Mouse (Mus musculus) hindbrain, embryonic 14.5 days (tissue): ENCODE results near the gene Ssc4d. TPM values are rescaled to one million over a fixed set of nuclear protein-coding genes. Genes with fewer than 3 reads are reported as not detected.
A peak's percentile ranks its signal among the peaks of the same experiment; 100 is the strongest.

ENCODE experiments used
- ATAC-seq: fragments of 200-750 bp; cut with Nextera tagmentation; 2 replicates; pipeline ENCODE4 v1.8.0; 2017; ENCODE audit warnings: moderate number of reproducible peaks, mild to moderate bottlenecking, moderate TSS enrichment, moderate library complexity; ENCODE audit not compliant: low FRiP score
- DNase-seq: peaks from one replicate; pipeline ENCODE4 v3.0.0-alpha.2; 2015; ENCODE audit warnings: low spot score
- H3K27ac ChIP-seq: fragments of 300-500 bp; sonication (generic); 2 replicates; pipeline ENCODE4 v1.5.1; 2014; ENCODE audit warnings: mild to moderate bottlenecking, moderate library complexity
- H3K27me3 ChIP-seq: fragments of 300-500 bp; sonication (generic); 2 replicates; pipeline ENCODE4 v1.6.1; 2014; ENCODE audit warnings: mild to moderate bottlenecking, low read length, mixed read lengths; ENCODE audit not compliant: control insufficient read depth, insufficient read depth
- H3K36me3 ChIP-seq: fragments of 300-500 bp; sonication (generic); replicated peaks from 2 replicates; pipeline ENCODE4 v1.6.1; 2014; ENCODE audit not compliant: control insufficient read depth, insufficient read depth
- H3K4me1 ChIP-seq: fragments of 300-500 bp; sonication (generic); replicated peaks from 2 replicates; pipeline ENCODE4 v1.6.1; 2014; ENCODE audit warnings: antibody characterized with exemption, low read length, mixed read lengths; ENCODE audit not compliant: control insufficient read depth, insufficient read depth
- H3K4me2 ChIP-seq: fragments of 300-500 bp; sonication (generic); replicated peaks from 2 replicates; pipeline ENCODE4 v1.6.1; 2014; ENCODE audit warnings: mild to moderate bottlenecking, moderate library complexity
- H3K4me3 ChIP-seq: fragments of 300-500 bp; sonication (generic); replicated peaks from 2 replicates; pipeline ENCODE4 v1.5.1; 2014; ENCODE audit warnings: mild to moderate bottlenecking, low read length
- H3K9ac ChIP-seq: fragments of 300-500 bp; sonication (generic); 2 replicates; pipeline ENCODE4 v1.6.1; 2014
- H3K9me3 ChIP-seq: fragments of 300-500 bp; sonication (generic); 2 replicates; pipeline ENCODE4 v1.6.1; 2016; ENCODE audit warnings: low read length; ENCODE audit not compliant: control insufficient read depth
- WGBS: fragments of 180-500 bp; shearing (Covaris S2); extraction: QIAGEN DNeasy Blood & Tissue Kit; methylation state at CpG from one replicate; pipeline ENCODE4 v1.1.7; 2014; 5-methylcytosine and 5-hydroxymethylcytosine counted together
- polyA plus RNA-seq: library from polyadenylated mRNA; unstranded; fragments of >200 nt; fragmentation: Nextera tagmentation; extraction: Ambion mirVana; gene quantifications from 2 replicates; pipeline ENCODE4 v1.2.1, GENCODE M21; 2014

Ssc4d gene
- polyA plus RNA-seq, 1 experiment from 2014 or later, result 1.5 TPM

DNA sequence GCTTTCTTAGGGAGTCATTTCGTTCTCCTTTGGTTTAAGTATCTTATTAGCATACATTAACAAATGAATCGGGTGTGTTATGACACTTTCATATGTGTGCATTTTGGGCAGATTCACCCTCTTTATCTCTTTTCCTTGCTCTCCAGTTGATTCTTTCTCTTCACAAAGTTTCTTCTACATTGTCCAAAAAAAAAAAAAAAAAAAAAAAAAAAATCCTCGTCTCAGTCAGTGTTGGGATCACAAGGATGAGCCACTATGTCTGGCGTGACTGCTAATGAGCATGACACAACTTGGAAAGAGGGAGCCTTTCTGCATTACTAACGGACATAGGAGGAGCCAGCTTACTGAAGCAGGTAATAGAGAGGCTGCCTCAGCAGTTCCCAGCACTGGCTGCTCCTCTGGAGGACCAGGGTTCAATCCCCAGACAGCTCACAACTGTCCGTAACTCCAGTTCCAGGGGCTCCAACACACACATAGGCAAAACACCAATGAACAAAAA lies 10.3 kb upstream of the Ssc4d start:
- Histone ChIP-seq H3K27ac (no peak overlapping the region), H3K36me3 (no peaks in the 10 kb centered on the region), H3K9ac (no peak overlapping the region), H3K4me1 (no peaks in the 10 kb centered on the region), H3K4me2 (no peak overlapping the region), H3K4me3 (no peak overlapping the region), H3K27me3 (no peaks in the 10 kb centered on the region), H3K9me3 (no peaks in the 10 kb centered on the region)
- ATAC-seq, result no peak
- 58% methylated on average over 6 of the region's 6 CpGs for WGBS
- DNase-seq, result no peak

DNA sequence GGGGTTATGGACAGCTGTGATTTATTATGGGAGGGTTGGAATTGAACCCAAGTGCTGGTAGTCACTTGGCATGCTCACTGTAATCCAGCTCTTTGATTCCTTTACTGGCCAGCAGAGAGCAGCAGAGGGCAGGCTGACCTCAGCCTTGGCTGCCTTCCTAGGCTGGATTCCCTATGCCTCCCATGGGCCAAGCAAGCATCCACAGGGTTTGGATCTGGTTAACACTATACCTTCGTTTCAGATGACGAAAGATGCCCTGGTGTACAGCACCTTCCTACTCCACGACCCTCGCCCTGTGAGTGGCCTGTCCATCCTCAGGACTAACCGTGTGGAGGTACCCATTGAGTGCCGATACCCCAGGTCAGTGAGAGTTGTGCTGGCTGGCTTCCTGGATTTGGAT lies 8.1 kb upstream of the Ssc4d start:
- Histone ChIP-seq H3K9me3 (no peaks in the 10 kb centered on the region), H3K27me3 (no peaks in the 10 kb centered on the region), H3K9ac (no peak overlapping the region), H3K27ac (no peak overlapping the region), H3K36me3 (no peaks in the 10 kb centered on the region), H3K4me1 (no peaks in the 10 kb centered on the region), H3K4me2 (no peak overlapping the region), H3K4me3 (no peak overlapping the region)
- ATAC-seq, result peak; percentile 40; the same call in 1 of the 2 replicates
- DNase-seq, result peak; percentile 73
- 42% methylated on average over 6 of the region's 6 CpGs for WGBS

DNA sequence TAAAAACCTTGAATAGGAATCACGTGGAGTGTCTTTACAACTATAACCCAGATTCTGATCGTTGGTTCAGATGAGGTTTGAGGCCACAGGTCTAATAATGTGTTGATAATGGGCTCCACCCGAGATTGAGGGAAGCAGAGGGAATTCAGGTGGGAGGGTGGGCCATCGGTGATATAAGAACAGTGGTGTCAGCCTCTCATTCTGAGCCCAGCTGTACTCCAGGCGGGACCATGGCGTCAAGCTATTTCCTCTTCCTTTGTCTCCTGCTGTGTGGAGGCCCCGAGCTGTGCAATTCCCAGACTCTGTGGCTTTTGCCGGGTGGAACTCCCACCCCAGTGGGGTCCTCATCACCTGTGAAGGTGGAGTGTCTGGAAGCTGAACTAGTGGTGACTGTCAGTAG lies 5.6 kb upstream of the Ssc4d start, which contains the start of gene Zp3:
Zp3 (plus strand) TSS at position 196 of the 400 bp plus-strand sequence.
- WGBS, result 73% methylated on average over 8 of the region's 8 CpGs

DNA sequence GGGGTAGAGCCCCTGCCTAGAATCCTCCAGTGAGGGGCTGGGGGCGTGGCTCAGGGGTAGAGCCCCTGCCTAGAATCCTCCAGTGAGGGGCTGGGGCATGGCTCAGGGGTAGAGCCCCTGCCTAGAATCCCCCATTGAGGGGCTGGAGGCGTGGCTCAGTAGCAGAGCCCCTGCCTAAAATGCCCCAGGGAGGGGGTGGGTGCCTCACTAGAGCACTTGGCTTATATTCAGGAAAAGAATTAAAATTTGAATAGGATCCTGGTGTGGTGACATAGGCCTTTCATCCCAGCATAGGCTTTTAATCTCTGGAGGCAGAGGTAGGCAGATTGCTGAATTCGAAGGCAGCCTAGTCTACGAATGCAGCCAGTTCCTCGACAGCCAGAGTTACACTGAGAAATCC lies 5.0 kb upstream of the Ssc4d start:
- no peaks in the 10 kb centered on the region for H3K27me3 ChIP-seq
- no peak for DNase-seq
- H3K36me3 ChIP-seq, result no peaks in the 10 kb centered on the region
- H3K27ac ChIP-seq, result no peak overlapping the region
- H3K4me3 ChIP-seq, result no peak overlapping the region
- no peaks in the 10 kb centered on the region for H3K4me1 ChIP-seq
- H3K9me3 ChIP-seq, result no peaks in the 10 kb centered on the region
- no peak overlapping the region for H3K4me2 ChIP-seq
- ATAC-seq, result no peak
- H3K9ac ChIP-seq, result no peak overlapping the region
- WGBS, result 78% methylated on average over 5 of the region's 5 CpGs

More for the DNA sequence above, 5.6 kb upstream of the Ssc4d start, which contains the start of gene Zp3:
- no peaks in the 10 kb centered on the region for H3K36me3 ChIP-seq
- no peak within 1 kb of the TSS for H3K9ac ChIP-seq
- no peak for ATAC-seq
- H3K4me1 ChIP-seq, result no peaks in the 10 kb centered on the region
- DNase-seq, result no peak
- H3K9me3 ChIP-seq, result no peaks in the 10 kb centered on the region
- no peak within 1 kb of the TSS for H3K27ac ChIP-seq
- no peak within 1 kb of the TSS for H3K4me2 ChIP-seq
- H3K27me3 ChIP-seq, result no peaks in the 10 kb centered on the region
- H3K4me3 ChIP-seq, result no peak within 1 kb of the TSS

DNA sequence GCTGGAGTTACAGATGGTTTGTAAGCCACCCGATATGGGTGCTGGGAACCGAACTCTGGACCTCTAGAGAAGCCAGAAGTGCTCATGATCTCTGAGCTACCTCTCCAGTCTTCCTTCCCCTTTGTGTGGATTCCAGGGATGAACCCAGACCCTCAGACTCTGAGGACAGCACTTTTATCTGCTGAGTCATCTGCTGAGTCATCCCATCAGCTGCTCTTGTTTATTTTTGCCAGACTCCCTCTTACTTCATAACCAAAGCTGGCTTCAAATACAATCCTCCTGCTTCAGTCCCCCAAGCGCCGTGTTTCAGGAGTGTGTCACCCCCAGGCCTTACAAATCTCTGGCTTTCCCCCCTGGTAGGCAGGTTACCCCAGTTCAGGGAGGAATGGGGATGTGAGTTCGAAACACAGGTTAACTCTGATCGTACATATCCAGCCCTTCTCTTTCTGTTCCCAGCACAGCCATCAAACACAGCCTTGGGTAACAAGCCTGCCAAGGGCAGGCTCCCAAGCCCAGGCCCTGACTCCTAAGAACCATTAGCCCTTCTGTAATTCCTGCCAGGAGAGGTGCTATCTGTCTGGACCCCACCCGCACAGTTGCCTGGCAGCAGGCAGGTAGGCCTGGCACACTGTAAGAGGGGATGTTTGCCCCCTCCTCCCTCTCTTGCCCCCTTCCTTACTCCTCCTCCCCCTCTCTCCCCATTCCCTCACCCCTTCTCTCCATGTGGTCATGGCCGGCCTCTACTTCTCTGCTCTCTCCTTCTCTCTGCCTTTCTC lies 1.8 kb upstream of the Ssc4d start:
- no peak for DNase-seq
- no peaks in the 10 kb centered on the region for H3K9me3 ChIP-seq
- no peaks in the 10 kb centered on the region for H3K4me1 ChIP-seq
- no peak overlapping the region for H3K27ac ChIP-seq
- WGBS, result 97% methylated on average over 8 of the region's 8 CpGs
- no peaks in the 10 kb centered on the region for H3K36me3 ChIP-seq
- no peak overlapping the region for H3K4me3 ChIP-seq
- no peak overlapping the region for H3K9ac ChIP-seq
- no peak overlapping the region for H3K4me2 ChIP-seq
- no peaks in the 10 kb centered on the region for H3K27me3 ChIP-seq
- no peak for ATAC-seq

DNA sequence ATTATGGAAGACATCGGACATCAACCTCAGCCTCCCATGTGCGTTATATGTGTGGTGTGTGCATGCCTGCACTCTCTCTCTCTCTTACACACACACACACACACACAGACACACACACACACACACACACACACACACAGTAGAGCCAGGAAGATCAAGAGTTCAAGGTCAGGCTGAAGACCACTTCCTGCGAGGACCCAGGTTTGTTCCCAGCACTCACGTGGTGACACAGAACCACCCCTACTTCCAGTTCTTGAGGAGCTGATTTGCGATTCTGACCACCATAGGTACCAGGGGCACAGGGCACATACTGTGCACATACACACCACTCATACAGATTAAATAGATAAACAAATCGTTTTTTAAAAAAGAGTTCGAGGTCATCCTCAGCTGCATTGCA lies 2.5 kb downstream of the Ssc4d start:
- 89% methylated on average over 7 of the region's 7 CpGs for WGBS
- Histone ChIP-seq H3K4me1 (no peaks in the 10 kb centered on the region), H3K9me3 (no peaks in the 10 kb centered on the region), H3K27me3 (no peaks in the 10 kb centered on the region), H3K27ac (no peak overlapping the region), H3K36me3 (no peaks in the 10 kb centered on the region), H3K4me3 (no peak overlapping the region), H3K4me2 (no peak overlapping the region), H3K9ac (no peak overlapping the region)
- DNase-seq (no peak), ATAC-seq (no peak)

DNA sequence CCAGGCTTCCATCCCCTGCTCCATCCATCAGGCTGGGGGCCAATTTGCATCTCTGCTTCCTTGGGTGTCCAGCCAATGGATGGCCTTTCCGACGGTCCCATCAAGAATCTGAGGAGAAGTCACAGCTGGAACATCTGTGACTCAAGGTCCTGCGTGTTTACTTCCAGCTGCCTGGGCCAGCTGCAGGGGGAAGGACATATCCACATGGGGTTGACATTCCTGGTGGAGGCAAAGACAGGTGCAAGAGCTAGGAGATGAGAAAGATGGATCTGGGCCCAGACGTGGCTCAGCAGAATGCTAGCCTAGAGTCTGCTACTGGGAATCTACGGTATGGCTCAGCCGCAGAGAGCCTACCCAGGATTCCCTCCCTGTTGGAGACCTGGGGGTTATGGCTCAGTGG lies 4.1 kb downstream of the Ssc4d start:
- Histone ChIP-seq H3K9ac (no peak overlapping the region), H3K36me3 (no peaks in the 10 kb centered on the region), H3K4me2 (no peak overlapping the region), H3K9me3 (no peaks in the 10 kb centered on the region), H3K4me1 (no peaks in the 10 kb centered on the region; the same call in 1 of the 2 replicates), H3K27ac (no peak overlapping the region), H3K27me3 (no peaks in the 10 kb centered on the region), H3K4me3 (no peak overlapping the region)
- DNase-seq (no peak), ATAC-seq (no peak)
- WGBS, result 82% methylated on average over 6 of the region's 6 CpGs

DNA sequence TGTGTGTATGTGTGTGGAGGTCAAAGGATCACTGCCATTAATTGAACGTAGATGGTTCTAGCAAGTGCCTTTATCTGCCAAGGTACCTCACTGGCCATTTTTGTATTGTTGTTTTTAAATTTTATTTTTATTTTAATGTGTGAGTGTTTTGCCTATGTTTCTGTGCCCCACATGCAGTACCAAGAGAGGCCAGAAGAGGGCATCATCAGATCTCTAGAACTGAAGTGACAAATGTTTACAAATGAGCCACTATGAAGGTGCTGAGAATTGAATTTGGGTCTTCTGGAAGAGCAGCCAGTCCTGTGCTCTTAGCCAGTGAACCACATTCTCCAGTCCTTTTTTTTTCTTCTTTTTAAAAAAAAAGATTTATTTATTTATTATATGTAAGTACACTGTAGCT lies 5.5 kb downstream of the Ssc4d start:
- Histone ChIP-seq H3K27ac (no peak overlapping the region), H3K36me3 (no peaks in the 10 kb centered on the region), H3K4me1 (no peaks in the 10 kb centered on the region; the same call in 1 of the 2 replicates), H3K9ac (no peak overlapping the region), H3K27me3 (peaks cover 5% of the 10 kb centered on the region; the same call in 1 of the 2 replicates), H3K9me3 (no peaks in the 10 kb centered on the region), H3K4me2 (no peak overlapping the region), H3K4me3 (no peak overlapping the region)
- 71% methylated on average over 1 of the region's 1 CpGs for WGBS
- DNase-seq (no peak), ATAC-seq (no peak)

DNA sequence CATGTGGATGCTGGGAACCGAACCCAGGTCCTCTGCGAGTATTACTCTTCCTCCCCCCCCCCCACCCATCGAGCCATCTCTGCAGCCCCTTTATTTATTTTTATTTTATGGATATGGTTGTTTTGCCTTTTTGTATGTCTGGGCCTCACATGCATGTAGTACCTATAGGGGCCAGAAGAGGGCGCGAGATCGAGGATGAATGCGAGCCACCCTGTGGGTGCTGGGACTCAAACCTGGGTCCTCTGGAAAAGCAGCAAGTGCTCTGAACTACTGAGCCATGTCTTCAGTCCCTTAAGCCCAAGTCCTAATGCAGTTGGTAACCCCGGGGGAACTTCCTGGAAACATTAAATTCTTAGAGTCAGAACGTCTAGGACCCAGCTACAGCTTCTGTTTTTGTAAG lies 7.5 kb downstream of the Ssc4d start:
- no peak for DNase-seq
- H3K9ac ChIP-seq, result no peak overlapping the region
- no peak overlapping the region for H3K27ac ChIP-seq
- H3K4me1 ChIP-seq, result peaks cover 6% of the 10 kb centered on the region
- WGBS, result 67% methylated on average over 9 of the region's 9 CpGs
- peaks cover 5% of the 10 kb centered on the region; the same call in 1 of the 2 replicates for H3K27me3 ChIP-seq
- no peaks in the 10 kb centered on the region for H3K9me3 ChIP-seq
- H3K4me2 ChIP-seq, result no peak overlapping the region
- no peak for ATAC-seq
- no peaks in the 10 kb centered on the region for H3K36me3 ChIP-seq
- no peak overlapping the region for H3K4me3 ChIP-seq
